Mouse (Mus musculus): Measurements from ENCODE around the gene Ntng1. TPM values are rescaled to one million over a fixed set of nuclear protein-coding genes. Genes with fewer than 3 reads are reported as not detected.

Gene Ntng1
- total RNA-seq, 2 experiments from 2014 or later = 0.47 to 0.66 TPM

- H3K27ac ChIP-seq = no peak overlapping the region
- peak; percentile 43; the same call in 1 of the 2 replicates for TF ChIP-seq CTCF (IDR thresholded peaks at IDR 0.05)
- DNase-seq = no peak
- no peak overlapping the region for H3K4me3 ChIP-seq
- intact Hi-C loops (cut with DNase I) = no loop called here
Measured at GRCm38 (mm10) chr3:110129607-110130006, 14.2 kb downstream of the Ntng1 start.

- intact Hi-C loops (cut with DNase I) = loop anchor here (5.0 kb wide), 1 partner anchor 374 kb away; no protein-coding TSS in a partner anchor
- Histone ChIP-seq H3K27ac (no peak overlapping the region), H3K4me3 (no peak overlapping the region)
- no peak for DNase-seq
- TF ChIP-seq CTCF (IDR thresholded peaks at IDR 0.05) = peak; percentile 42; the same call in 1 of the 2 replicates
Measured at GRCm38 (mm10) chr3:110105982-110106381, 37.8 kb downstream of the Ntng1 start.

DNA sequence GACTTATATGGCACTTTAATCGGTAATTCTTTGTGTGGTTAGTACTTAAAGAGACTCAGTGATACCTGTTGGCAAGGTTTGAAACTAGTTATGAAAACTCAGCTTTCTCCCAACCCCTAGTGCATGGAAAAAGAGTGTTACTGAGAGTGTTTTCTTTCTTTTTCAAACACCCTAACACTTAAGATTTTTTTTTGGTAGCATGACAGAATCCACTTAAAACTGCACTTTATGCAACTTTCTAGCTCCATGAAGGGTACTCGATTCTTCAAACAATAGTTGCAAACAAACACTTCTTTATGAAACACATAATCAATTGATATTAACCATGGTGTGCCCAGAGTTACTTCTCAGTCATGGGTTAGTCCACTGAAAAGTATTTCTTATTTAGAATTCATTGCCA, 49.4 kb downstream of the Ntng1 start:
- no peak overlapping the region for H3K4me3 ChIP-seq
- DNase-seq = no peak
- intact Hi-C loops (cut with DNase I) = no loop called here
- TF ChIP-seq CTCF (IDR thresholded peaks at IDR 0.05) = no peak
- H3K27ac ChIP-seq = no peak overlapping the region

- H3K4me3 ChIP-seq = no peak overlapping the region
- H3K27ac ChIP-seq = no peak overlapping the region
- no peak for DNase-seq
- no peak for TF ChIP-seq CTCF (IDR thresholded peaks at IDR 0.05)
- intact Hi-C loops (cut with DNase I) = no loop called here
Measured at GRCm38 (mm10) chr3:110094003-110094402, 49.8 kb downstream of the Ntng1 start.

GRCm38 (mm10) chr3:110092521-110092920, 51.3 kb downstream of the Ntng1 start:
- no peak for DNase-seq
- TF ChIP-seq CTCF (IDR thresholded peaks at IDR 0.05) = no peak
- H3K27ac ChIP-seq = no peak overlapping the region
- H3K4me3 ChIP-seq = no peak overlapping the region
- intact Hi-C loops (cut with DNase I) = no loop called here

GRCm38 (mm10) chr3:110087189-110087588, 56.6 kb downstream of the Ntng1 start:
- intact Hi-C loops (cut with DNase I) = no loop called here
- H3K4me3 ChIP-seq = no peak overlapping the region
- no peak overlapping the region for H3K27ac ChIP-seq
- TF ChIP-seq CTCF (IDR thresholded peaks at IDR 0.05) = no peak
- DNase-seq = no peak

DNA sequence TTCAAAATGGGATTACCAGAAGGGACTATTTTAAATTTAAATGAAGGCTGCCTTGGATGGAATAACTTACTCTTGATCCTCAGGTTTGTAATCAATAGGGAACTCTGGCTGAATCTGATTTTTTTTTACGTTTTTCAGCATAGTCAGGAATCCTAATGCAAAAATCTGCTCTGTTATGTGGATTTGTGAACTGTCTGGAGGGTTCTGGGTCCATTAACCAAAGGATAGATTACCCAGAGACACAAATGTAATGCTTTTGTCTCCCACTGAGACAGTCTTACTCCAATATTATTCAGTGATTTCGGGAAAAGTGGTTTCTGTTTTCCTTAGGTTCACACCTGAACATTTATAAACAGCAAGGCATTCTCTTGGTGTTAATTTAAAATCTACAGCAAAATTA, 58.5 kb downstream of the Ntng1 start:
- intact Hi-C loops (cut with DNase I) = no loop called here
- no peak overlapping the region for H3K4me3 ChIP-seq
- no peak overlapping the region for H3K27ac ChIP-seq
- no peak for TF ChIP-seq CTCF (IDR thresholded peaks at IDR 0.05)
- DNase-seq = no peak

DNA sequence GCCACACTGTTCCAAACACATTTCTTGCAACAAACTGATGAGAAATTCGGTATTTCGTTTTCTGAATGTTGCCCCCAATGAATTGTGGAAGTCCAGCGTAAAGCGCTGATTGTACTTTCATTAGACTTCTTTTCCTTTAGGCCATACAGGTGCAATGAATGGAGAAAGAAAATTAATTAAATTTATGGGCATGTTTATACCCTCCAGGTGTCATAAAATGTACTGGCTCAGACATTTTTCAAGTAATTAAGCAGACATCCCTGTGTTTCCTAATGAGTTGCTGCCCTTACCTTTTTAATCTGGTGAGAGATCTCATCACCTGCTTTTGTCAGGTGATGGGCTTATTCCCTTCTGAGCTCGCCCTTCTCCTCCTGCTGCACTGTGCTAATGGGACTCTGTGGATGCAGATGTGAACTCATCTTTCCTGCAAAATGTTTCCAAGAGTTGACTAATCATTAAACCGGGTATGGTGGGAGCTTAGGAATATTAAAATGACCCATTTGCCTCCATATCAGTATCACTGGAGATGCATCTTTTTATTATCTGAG, 79.0 kb downstream of the Ntng1 start:
- intact Hi-C loops (cut with DNase I) = no loop called here
- Histone ChIP-seq H3K27ac (no peak overlapping the region), H3K4me3 (no peak overlapping the region)
- DNase-seq = no peak
- TF ChIP-seq CTCF (IDR thresholded peaks at IDR 0.05) = no peak

DNA sequence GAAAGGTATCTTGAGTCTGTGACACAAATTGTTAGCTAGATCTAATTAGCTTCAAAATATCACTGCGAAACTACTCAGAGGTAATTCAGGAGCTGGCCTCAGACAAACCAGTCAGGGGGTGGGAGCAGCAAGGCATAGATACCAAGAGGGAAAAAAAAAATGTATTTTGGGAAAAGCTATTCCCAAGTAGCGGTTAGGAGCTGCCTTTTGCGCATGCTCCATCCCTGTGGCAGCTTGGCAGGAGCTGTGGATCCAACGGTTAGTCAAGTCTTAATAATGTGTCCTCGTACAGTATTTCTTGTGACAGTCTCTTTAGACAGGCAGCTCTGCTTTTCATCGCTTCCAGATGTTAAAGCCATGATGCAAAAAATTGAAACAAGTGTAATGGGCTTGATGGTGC, 87.9 kb downstream of the Ntng1 start:
- intact Hi-C loops (cut with DNase I) = no loop called here
- Histone ChIP-seq H3K27ac (no peak overlapping the region), H3K4me3 (no peak overlapping the region)
- no peak for DNase-seq
- TF ChIP-seq CTCF (IDR thresholded peaks at IDR 0.05) = no peak

- no peak for DNase-seq
- no peak for TF ChIP-seq CTCF (IDR thresholded peaks at IDR 0.05)
- intact Hi-C loops (cut with DNase I) = no loop called here
- Histone ChIP-seq H3K4me3 (no peak overlapping the region), H3K27ac (no peak overlapping the region)
Measured at GRCm38 (mm10) chr3:110055433-110055832, 88.4 kb downstream of the Ntng1 start.

- H3K4me3 ChIP-seq = no peak overlapping the region
- TF ChIP-seq CTCF (IDR thresholded peaks at IDR 0.05) = no peak
- no peak for DNase-seq
- intact Hi-C loops (cut with DNase I) = no loop called here
- H3K27ac ChIP-seq = no peak overlapping the region
Measured at GRCm38 (mm10) chr3:110054125-110054524, 89.7 kb downstream of the Ntng1 start.

- no peak for TF ChIP-seq CTCF (IDR thresholded peaks at IDR 0.05)
- intact Hi-C loops (cut with DNase I) = no loop called here
- DNase-seq = no peak
- Histone ChIP-seq H3K27ac (no peak overlapping the region), H3K4me3 (no peak overlapping the region)
Measured at GRCm38 (mm10) chr3:110048152-110048551, 95.7 kb downstream of the Ntng1 start.

DNA sequence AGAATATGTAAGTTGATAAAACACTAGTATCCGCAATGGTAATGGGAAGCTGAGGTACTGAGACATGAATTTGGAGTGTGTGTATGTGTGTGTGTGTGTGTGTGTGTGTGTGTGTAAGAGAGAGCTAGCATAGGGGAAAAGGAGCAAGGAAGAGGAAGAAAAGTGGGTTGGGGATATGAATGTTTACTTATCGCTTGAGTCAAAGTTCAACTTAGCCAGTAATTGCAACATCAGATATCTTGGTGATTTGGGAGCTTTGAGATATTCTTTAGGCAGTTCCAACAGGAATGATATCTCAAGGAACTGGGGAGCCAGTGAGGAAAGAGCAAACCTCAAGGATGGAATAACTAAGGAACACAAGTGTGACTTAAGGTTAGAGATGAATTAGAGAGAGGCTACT, 97.1 kb downstream of the Ntng1 start:
- TF ChIP-seq CTCF (IDR thresholded peaks at IDR 0.05) = no peak
- H3K27ac ChIP-seq = no peak overlapping the region
- DNase-seq = no peak
- H3K4me3 ChIP-seq = no peak overlapping the region
- intact Hi-C loops (cut with DNase I) = no loop called here

GRCm38 (mm10) chr3:110044209-110044608, 99.6 kb downstream of the Ntng1 start:
- TF ChIP-seq CTCF (IDR thresholded peaks at IDR 0.05) = no peak
- Histone ChIP-seq H3K27ac (no peak overlapping the region), H3K4me3 (no peak overlapping the region)
- DNase-seq = no peak
- intact Hi-C loops (cut with DNase I) = no loop called here

All from gastrocnemius, adult 2 months (tissue).